Mouse (Mus musculus) Muller cell, postnatal 12 days (primary cell): ENCODE results near the gene Rapgef6.
"Not testable (repeated sequence)": the region's sequence is repeated elsewhere in the genome, so short reads cannot be mapped to it uniquely, and the experiment has no call there.

Experiments
- DNase-seq: peaks from one replicate; pipeline ENCODE4 v3.0.0-alpha.2; 2015; ENCODE audit errors: inconsistent ontology term

Gene Rapgef6

DNA sequence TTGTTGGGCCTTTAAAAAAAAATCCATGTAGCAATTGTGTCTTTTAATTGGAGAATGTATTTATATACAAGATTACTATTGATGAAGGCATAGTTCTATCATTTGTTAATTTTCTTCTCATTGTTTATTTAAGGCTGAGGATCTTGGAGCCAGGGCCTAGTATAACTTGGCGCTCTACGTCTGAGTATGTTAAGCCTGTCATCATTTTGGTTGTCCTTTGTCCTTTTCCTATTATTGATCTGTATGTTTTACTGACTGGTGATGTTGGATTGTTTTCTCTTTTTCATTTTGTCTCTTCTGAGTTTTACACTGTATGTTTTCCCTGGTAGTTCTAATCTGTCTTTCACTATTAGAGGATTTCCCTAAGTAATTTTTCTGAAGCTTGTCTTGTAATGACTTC is 52.1 kb downstream of the Rapgef6 start:
- no peak for DNase-seq

DNA sequence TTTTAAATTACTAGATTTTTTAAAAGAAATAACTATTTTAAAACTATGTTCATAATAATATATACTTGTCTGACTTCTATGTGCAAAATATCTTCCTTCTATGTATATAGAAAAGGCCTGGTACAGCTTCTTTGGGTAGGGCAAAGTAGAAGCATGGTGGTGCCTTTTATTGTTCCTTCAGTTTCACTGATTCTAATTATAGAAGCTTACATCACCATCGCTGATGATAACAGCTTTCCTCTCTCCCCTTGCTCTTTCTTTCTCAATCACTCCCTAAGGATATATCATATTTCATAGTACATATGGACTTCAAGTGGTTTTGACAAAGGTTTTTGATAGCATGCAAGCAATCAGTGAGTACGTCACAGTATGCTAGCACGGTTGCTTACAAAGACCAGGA is 69.9 kb downstream of the Rapgef6 start:
- no peak for DNase-seq

- no peak for DNase-seq
Measured at GRCm38 (mm10) chr11:54594049-54594448, 71.4 kb downstream of the Rapgef6 start.

DNA sequence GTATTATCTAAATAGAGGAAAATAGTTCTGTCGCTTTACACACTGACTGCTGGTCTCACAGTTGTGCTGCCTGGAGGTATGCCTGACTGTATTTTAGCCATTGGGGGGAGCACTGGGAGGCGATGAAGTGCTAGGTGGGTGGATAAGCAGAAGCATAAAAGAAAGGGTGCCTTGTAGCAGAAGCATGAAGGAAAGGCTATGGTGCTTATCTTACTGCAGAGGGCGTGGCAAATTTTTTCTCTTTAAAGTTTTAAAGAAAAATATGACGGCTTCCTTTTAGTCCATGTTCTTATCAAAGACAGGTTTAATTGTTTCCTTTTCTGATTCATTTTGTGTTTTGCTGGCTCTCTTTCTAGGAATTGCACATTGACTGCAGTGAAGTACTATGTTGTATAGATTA is 72.4 kb downstream of the Rapgef6 start:
- no peak for DNase-seq

GRCm38 (mm10) chr11:54595905-54596555 is 73.4 kb downstream of the Rapgef6 start:
- DNase-seq = no peak

GRCm38 (mm10) chr11:54597902-54598447 is 75.3 kb downstream of the Rapgef6 start:
- peak; percentile 2 for DNase-seq

DNA sequence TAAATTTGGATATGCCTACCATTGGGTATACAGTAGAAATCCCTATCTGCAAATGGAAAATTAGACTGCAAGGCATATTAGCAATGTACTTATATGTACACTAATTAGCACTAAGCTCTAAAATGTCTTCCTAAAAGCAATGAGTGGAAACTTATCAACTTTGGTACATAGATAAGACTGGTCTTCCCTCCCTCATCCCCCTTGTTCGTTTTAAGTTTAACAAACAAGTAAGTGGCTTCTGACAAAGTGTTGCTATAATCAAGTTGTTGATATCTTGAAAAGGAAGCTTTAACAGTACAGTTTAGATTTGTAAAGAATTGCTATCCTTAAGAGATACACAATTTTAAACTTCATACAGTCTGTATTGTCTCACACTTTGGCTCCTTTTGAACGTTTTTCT is 78.5 kb downstream of the Rapgef6 start:
- no peak for DNase-seq

- not testable (repeated sequence) for DNase-seq
Measured at GRCm38 (mm10) chr11:54602764-54603163, 80.1 kb downstream of the Rapgef6 start.

DNA sequence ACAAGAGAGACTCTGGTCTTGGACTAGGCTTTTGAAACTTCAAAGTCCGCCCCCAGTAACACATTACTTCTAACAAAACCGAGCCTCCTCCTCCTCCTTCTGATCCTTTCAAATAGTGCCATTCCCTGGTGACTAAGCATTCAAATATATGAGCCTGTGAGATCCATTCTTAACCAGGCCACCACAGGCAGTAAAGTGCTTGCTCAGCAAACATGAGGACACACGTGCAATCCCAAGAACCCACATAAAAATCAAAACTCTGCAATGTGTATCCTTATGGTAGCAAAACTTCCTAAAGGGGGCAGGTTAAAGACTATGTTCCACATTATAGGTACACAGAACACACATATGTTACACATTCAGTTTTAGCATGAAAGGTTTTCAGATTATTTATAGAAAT is 81.8 kb downstream of the Rapgef6 start:
- DNase-seq = no peak

DNA sequence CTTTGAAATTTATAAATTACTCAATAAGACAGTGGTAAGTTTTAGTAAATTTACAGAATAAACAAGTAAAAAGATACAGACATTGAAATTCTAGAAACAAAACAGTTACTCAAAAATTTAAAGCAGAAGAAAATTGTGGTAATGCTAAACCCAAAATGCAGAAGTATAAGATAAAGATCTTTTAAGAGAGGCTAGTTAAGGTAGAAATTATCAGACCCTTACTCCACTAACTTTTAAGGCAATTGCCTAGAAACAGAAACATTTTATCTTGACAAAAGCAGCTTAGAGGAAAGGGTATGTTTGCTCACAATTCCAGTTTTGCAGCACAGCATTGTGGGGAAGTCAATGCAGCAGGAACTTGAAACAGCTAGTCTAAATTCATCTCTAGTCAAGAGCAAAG is 91.0 kb downstream of the Rapgef6 start:
- DNase-seq = no peak

DNA sequence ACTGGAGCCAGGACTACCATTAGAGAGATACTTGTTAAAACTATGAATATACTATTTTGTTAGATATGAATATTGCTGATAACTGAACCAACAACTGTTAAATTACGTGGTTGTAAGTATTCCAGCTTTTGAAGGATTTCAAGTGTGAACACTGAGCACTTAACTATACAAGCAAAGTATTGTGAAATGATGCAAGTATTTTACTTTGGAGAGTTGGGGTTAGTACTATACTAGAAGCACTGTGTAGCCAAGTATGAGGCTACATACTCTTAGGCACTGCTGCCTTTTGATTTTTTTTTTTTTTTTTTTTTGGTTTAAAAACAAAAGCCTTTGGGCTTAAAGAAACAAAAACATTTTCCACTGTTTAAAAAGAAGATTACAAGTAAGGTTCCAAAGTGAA is 91.9 kb downstream of the Rapgef6 start:
- DNase-seq = no peak

- DNase-seq = no peak
Measured at GRCm38 (mm10) chr11:54618841-54619240, 96.2 kb downstream of the Rapgef6 start.

DNA sequence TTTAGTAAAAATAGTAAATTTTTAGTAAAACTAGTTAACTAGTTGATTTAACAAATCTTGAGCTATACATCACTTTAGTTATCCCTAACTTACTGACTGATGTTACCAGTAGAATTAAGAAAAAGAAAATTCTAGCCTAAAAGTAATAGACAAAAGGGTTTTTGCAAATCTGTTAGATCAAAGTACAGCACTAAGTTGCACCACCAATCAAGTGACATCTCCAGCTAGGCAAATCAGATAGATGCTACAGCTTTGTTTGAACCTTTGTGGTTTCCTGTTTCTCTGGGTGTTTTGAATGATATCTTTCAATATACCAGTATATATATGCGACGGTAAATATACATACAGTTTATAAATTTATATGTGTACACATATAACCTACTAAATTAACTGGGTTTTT is 99.1 kb downstream of the Rapgef6 start:
- DNase-seq = no peak

DNA sequence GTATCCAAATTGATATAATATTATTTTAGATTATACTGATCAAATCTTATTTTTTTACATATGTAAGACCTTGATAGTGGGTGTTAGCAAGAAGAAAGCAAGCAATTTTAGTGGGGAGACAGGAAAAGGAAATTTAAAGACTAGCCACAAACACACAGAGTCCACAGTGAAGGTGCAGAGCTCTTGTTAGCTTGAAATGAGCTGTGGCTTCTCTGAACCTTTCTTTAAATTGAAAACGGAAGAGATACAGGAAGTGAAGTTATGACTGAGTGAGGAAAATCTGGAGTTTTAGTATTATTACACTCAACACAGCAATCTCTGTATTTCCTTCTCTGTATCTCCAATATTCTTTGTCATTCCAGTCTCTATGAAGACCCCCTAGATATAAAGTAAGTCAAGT is 104.3 kb downstream of the Rapgef6 start:
- no peak for DNase-seq

DNA sequence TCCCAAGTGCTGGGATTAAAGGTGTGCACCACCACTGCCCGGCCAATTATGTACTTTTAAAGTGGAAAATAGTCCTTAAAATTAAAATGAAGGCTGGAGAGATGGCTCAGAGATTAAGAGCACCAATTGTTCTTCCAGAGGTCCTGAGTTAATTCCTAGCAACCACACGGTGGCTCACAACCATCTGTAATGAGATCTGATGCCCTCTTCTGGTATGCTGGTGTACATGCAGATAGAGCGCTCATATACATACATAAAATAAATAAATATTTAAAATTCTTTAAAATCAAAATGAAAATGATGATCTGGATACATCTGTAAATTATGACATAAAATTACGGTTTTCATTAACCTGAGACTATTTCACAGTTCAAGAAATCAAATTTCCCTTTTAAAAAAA is 123.8 kb downstream of the Rapgef6 start:
- DNase-seq = no peak

- no peak for DNase-seq
Measured at GRCm38 (mm10) chr11:54648573-54648972, 125.9 kb downstream of the Rapgef6 start.

GRCm38 (mm10) chr11:54655420-54655819 is 132.8 kb downstream of the Rapgef6 start:
- DNase-seq = no peak

DNA sequence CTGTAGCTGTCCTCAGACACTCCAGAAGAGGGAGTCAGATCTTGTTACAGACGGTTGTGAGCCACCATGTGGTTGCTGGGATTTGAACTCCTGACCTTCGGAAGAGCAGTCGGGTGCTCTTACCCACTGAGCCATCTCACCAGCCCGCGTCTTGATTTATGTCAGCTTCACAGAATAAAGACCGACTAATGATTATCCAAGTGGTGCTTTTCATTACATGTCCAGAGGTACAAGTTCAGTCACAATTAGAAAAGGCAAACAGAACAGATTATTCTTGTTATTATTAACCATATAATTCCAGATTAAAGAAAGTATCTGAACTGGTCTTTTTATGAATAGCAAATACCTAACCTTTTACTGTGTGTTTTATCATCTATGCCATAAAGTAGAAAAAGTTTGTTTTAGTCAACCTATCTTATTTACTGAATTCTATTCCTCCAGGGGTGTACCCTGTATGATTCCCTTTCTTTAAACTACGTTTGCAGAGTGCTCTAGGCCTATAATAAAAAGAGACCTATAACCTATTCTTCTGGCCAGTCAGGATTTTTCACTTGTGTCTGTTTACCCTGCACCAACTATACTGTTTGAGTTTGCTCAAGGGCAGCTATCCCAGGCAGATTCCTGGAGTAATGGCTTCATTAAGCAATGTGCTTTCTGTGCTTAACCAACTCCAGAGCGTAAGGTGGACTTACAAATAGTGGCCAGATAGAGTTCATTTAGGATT is 151.1 kb downstream of the Rapgef6 start:
- DNase-seq = no peak

DNA sequence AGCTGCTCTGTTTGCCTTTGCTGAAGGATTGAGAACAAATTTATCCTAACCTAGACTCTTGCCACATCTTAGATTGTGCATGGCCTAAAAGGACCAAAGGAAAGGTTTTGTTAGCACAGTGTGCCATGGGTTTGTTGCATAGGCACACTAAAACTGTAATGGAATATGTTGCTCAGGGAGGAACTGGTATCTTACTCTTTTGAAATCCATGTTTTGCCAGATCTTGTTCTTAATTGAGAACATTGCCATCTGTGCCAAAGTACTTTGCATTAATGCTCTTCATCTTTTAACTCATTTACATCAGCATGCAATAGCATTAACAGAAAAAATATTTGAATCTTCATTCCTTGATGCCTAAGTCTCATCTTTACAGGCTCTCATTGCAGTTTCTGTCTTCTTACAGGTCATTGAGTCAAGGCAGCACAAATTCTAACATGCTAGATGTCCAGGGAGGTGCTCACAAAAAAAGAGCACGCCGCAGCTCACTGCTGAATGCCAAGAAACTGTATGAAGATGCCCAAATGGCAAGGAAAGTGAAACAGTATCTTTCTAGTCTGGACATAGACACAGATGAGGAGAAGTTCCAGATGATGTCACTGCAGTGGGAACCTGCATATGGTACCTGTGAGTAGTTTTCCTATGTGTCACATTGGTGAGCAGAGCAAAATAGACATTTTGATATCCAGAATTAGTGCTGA is 153.3 kb downstream of the Rapgef6 start:
- no peak for DNase-seq

- no peak for DNase-seq
Measured at GRCm38 (mm10) chr11:54679141-54679540, 156.5 kb downstream of the Rapgef6 start.

GRCm38 (mm10) chr11:54684831-54685230 is 162.2 kb downstream of the Rapgef6 start:
- no peak for DNase-seq

- no peak for DNase-seq
Measured at GRCm38 (mm10) chr11:54690171-54690570, 167.5 kb downstream of the Rapgef6 start.

DNA sequence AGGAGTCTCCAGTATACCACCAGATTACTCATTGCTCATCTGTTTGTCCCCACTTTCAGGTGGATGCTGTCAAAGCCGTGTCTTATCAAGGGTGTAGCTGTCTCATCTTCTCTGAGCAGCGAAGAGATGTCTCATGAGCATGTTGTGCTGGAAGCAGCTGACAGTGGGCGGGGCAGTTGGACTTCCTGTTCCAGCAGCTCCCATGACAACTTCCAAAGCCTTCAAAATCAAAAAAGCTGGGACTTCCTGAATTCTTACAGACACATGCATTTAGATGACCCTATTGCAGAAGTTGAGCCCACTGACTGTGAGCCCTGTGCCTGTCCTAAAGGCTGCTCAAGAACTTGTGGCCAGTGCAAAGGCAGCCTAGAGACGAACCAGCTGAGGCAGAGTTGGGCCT is 168.5 kb downstream of the Rapgef6 start:
- no peak for DNase-seq
